Mouse (Mus musculus): ENCODE measurements at regions not wholly inside any gene's neighbourhood (a gene's known extent, or its start where the extent isn't known, plus 50 kb on each side); places are given as distances from the start of the nearest gene placed in this dataset.

DNA sequence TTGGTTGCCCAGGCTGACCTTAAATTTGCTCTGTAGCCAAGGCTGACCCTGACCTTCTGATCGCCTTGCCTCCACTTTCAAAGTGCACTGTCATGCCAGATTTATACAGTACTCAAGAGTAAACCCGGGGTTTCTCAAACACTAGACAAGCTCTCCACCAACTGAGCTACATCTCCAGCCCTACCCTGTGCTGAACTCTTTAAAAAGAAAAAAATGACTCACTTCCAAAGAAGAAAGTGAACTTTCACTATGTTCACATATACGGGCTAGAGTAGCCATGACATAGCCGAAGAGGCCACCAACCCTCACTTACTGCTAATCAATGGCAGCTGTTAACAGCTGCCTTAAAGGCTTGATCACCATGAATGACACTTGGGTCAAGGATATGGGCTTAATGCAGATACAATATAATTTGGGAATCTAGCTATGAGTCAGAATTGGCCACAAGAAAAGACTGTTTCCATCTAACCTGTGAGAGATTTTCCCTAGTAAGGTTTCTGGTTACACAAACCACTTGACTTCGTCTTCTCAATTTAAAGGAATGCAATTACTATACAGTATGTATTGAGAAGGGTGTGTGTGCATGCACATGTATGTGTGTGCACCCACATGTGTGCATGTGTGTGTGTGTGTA lies 157.4 kb upstream of the Tgfbr2 start:
- in situ Hi-C loops (cut with MseI, MboI) = no loop called here

DNA sequence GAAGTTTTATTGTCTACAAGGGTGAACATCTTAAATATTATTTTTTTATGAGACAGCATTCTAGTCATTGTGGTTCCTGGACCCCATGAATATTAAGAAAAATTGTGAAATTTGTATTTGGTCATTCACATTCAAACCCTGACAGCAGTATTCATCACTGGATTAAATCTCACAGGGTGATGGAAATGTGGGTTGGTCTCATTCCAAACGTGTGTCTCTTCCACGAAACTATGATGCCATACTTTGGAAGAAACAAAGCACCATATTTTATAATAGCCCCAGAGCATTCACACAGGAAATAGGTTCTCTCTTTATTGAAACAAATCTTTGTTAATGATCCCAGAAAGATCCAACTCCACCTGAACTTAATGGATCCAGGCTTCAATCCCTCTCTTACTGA lies 156.2 kb upstream of the Tgfbr2 start:
- in situ Hi-C loops (cut with MseI, MboI) = no loop called here

- in situ Hi-C loops (cut with MseI, MboI) = no loop called here
Measured at GRCm38 (mm10) chr9:116330796-116331195, 155.6 kb upstream of the Tgfbr2 start.

- in situ Hi-C loops (cut with MseI, MboI) = no loop called here
Measured at GRCm38 (mm10) chr9:116329147-116329546, 154.0 kb upstream of the Tgfbr2 start.

DNA sequence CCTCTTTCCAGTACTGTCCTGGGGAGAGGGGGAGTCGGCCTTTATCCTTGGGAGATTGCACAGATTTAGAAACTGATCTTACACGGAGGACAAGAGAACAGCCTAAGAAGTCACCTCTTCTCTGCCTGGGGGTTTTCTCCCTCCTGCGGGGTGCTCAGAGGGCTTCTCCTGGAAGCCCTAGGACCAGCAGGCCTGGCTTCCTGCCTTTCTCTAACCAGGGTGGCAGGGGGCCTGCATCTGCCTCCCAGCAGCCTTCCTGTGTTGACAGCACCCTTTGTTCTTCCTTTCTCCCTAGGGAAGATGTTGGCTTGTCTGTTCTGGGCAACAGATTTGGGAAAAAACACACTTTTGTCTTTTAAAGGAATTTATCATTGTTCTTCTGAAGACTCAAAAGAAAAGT lies 153.0 kb upstream of the Tgfbr2 start:
- in situ Hi-C loops (cut with MseI, MboI) = no loop called here

DNA sequence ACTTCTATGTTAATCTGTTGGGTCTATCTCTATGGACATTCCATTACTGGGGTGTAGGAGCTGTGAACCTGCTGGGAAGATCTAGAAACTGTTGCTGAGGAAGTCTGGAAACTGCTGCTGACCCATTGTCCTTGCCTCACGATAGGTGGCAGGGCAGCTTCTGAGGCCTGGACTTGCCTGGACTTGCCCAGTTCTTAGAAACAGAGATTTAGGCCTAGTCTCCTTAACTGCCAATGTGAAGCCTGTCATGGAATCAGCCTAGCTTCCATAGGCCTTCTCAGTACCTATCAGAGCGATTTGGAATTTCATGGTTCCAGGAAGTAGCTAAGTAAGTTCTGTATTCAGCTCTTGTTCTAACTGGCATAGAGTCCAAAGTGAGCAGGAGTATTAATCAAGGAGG lies 151.9 kb upstream of the Tgfbr2 start:
- in situ Hi-C loops (cut with MseI, MboI) = no loop called here

DNA sequence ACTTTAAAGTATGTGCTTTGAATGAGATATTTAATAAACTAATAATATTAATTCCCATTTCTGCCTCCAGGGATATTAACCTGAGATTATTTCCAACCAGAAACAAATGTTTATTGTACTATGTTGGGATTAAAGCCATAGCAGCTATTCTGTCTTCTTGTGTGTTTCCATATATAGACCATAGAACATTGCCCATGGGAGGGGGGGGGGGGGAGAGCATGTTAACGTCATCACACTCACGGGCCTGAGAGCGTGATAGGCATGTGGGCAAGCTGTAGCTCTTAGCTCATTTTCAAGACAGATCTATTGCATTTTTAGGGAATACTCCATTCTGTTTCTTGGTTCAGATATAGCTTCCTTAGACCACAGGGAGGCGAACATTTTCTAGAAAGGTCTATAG lies 149.8 kb upstream of the Tgfbr2 start:
- in situ Hi-C loops (cut with MseI, MboI) = no loop called here

- in situ Hi-C loops (cut with MseI, MboI) = no loop called here
Measured at GRCm38 (mm10) chr9:116323871-116324721, 148.9 kb upstream of the Tgfbr2 start.

DNA sequence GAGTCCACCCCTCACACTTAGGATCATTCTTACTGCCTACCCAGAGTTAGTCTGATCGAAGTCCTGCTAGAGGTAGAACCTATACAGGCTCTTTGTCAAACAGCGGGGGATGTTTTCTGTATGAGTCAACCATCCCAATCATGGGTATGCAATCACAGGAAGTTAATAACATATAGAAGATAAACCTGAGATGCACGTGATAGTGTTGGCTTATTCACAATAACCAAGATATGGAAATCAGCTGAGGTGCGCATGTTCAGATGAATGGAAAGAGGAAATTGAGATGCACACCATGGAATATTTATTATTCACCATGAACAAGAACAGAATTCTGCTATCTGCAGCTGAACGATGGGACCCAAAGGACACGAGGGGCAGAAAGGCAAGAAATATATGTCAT lies 146.7 kb upstream of the Tgfbr2 start:
- in situ Hi-C loops (cut with MseI, MboI) = no loop called here

DNA sequence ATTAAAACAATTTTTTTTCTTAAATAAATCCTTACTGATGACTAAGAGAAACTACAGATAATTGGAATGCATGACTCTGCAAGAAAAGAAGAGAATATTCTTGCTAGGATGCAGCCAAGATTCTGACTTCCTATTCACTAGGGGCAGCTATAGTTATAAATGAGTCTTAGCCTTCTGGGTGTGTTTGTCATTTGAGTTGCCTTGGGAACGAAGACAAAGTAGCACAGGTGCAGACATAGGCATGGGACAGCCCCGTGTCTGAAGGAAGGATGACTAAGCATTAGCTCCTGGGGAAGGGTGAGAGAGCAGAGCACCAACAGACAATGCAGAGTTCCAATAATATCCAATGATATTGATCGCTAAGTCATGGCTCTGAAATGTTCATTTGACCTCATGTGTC lies 144.3 kb upstream of the Tgfbr2 start:
- in situ Hi-C loops (cut with MseI, MboI) = no loop called here

- in situ Hi-C loops (cut with MseI, MboI) = no loop called here
Measured at GRCm38 (mm10) chr9:116316582-116317095, 141.5 kb upstream of the Tgfbr2 start.

- in situ Hi-C loops (cut with MseI, MboI) = no loop called here
Measured at GRCm38 (mm10) chr9:116314803-116315202, 139.6 kb upstream of the Tgfbr2 start.

GRCm38 (mm10) chr9:116313932-116314790 lies 139.0 kb upstream of the Tgfbr2 start:
- in situ Hi-C loops (cut with MseI, MboI) = no loop called here

DNA sequence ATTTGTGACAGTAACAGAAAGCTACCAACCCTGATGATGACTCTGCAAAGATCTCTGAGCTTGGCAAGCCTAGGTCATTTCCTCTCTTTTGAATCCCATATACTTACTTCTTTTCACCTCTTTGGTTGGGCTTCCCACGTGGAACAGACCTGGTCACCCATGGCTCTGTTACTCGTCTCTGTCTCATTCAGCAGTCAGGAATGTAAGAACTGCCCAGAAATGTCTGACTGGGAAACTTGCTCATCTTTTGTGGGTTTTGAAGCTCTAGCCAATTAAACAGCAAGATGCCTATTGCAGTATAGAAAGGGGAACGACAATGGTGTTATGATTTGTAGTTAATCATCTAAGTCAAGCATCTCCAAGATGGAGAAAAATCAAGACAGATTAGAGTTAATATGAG lies 136.2 kb upstream of the Tgfbr2 start:
- in situ Hi-C loops (cut with MseI, MboI) = no loop called here

DNA sequence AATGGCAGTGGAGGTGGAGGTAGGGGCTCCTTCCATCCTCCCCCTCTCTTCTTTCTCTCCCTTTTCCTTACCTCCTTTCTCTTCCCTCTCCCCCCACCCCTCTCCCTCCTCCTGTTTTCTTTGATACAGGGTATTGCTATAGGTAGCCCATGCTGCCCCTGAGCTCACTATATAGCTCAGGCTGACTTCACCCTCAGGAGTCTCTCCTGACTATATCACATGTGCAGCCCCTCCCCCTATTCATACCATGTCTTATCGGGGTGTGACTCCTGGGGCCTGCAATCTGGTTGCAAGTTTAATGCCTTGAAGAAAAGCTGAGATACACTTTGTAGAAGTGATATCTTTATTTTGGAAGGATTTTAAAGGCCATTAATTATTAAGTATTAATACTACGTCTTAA lies 126.4 kb upstream of the Tgfbr2 start:
- in situ Hi-C loops (cut with MseI, MboI) = no loop called here

DNA sequence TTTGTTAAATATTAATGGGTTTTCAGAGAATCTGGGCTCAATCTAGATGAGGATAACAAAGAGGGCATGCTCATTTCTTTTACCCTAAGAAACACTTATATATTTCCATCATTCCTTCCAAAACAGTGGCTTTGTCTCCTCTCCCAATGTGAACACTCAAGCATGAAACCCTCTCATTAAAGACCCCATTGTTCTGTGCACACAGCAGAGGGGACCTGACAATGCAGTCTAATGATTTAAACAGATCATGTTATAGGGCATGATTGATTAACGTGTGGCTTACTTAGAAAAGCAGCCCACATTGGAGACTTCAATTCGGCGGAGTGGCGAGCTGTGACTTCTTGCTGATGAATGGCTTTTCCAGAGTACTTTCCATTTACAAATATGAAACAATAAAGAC lies 123.6 kb upstream of the Tgfbr2 start:
- in situ Hi-C loops (cut with MseI, MboI) = no loop called here

DNA sequence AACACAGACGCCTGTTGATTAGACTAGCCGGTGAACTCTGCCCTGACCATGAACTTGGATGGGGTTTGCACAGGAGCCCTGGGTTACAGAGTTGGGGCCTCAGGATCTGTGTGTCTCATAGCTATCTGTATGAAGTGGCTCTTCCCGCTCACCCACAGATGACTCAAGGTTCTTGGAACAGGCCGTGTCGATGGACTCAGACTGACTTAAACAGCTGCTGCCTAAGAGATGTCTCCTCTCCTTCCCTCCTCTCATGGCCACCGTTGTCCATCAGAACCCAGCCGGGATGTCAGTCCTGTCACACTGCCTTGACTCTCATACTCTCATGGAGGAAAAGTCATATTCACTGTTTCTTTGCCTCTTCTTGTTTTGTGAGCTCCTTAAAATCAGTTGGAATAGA lies 121.2 kb upstream of the Tgfbr2 start:
- in situ Hi-C loops (cut with MseI, MboI) = no loop called here

GRCm38 (mm10) chr9:116294073-116294472 lies 118.9 kb upstream of the Tgfbr2 start:
- in situ Hi-C loops (cut with MseI, MboI) = no loop called here

GRCm38 (mm10) chr9:116293110-116293509 lies 118.0 kb upstream of the Tgfbr2 start:
- in situ Hi-C loops (cut with MseI, MboI) = no loop called here

GRCm38 (mm10) chr9:116291624-116292023 lies 116.5 kb upstream of the Tgfbr2 start:
- in situ Hi-C loops (cut with MseI, MboI) = no loop called here

DNA sequence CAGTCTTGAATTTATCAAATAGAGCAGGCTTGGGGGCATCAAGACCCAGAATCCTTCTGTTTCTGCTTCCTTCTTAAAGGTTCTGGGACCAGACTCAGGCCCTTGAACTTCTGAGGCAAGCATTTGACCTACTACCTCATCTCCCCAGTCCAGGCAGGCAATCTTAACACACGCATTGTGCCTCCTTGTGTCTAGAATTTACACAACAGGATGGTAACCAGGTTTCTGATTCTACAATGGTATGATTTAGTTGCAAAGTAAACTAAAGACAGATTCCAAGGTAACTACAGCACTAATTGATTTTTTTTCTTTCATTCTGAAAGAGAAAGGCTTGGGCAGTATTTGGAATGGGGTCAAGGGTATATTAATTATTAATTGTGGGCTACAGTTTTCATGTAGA lies 115.7 kb upstream of the Tgfbr2 start:
- in situ Hi-C loops (cut with MseI, MboI) = no loop called here

All from mouse trophoblast stem cell (cell line).